ENCODE assay signal across 8 mouse cellular contexts in genomic region chr11:49869762-49870161, GRCm38 (mm10). TPM values are rescaled to one million over a fixed set of nuclear protein-coding genes. Genes with fewer than 3 reads are reported as not detected.
DNase-seq lines count a peak whose midpoint lies in the region; ATAC-seq and TF ChIP-seq lines count a peak whose summit lies in the region.

No protein-coding gene starts in this region.

- POLR2A ChIA-PET in Patski (lab: Charles Lee): interaction anchor here (0.7 kb wide), 1 partner anchor 20 kb away, joined by 3 read pairs; no protein-coding TSS in a partner anchor

- no peaks in the 10 kb centered on the region for H3K9me3 ChIP-seq in liver, embryonic 12.5 days (replicated peaks)
- no peaks in the 10 kb centered on the region for H3K9me3 ChIP-seq in hindbrain, embryonic 11.5 days (ENCODE audit: control insufficient read depth, low read length)
- no peaks in the 10 kb centered on the region for H3K9me3 ChIP-seq in liver, embryonic 15.5 days (replicated peaks)
- no peaks in the 10 kb centered on the region for H3K9me3 ChIP-seq in neural tube, embryonic 12.5 days

- DNase-seq in liver (peak; percentile 50), Patski (ENCODE audit: low read depth, low spot score) (no peak)
- DNase-seq in cerebellum, postnatal 25 days: peak; percentile 51 to 71
- DNase-seq in hindbrain, embryonic 11.5 days (ENCODE audit: low spot score): peak; percentile 69
- DNase-seq in frontal cortex, postnatal 14 days (ENCODE audit: low spot score in 2 of 2): no peak

- no peak overlapping the region for H3K4me3 ChIP-seq in liver, embryonic 12.5 days
- no peak overlapping the region for H3K4me3 ChIP-seq in hindbrain, embryonic 11.5 days (ENCODE audit: low read depth, low read length)
- H3K4me3 ChIP-seq in liver, embryonic 15.5 days (replicated peaks): no peak overlapping the region
- H3K4me3 ChIP-seq in neural tube, embryonic 12.5 days: no peak overlapping the region

- H3K4me1 ChIP-seq in liver, embryonic 12.5 days: peaks cover 26% of the 10 kb centered on the region
- no peaks in the 10 kb centered on the region for H3K4me1 ChIP-seq in hindbrain, embryonic 11.5 days (replicated peaks; ENCODE audit: control insufficient read depth, insufficient read depth, low read length)
- H3K4me1 ChIP-seq in liver, embryonic 15.5 days (replicated peaks): peaks cover 17% of the 10 kb centered on the region
- H3K4me1 ChIP-seq in neural tube, embryonic 12.5 days: no peaks in the 10 kb centered on the region

- in situ Hi-C loops in Patski (cut with MboI; ENCODE audit: low pct_unique_long_range_greater_than_20kb): loop anchor here (5.0 kb wide), 2 partner anchors 93 to 212 kb away; no protein-coding TSS in a partner anchor

- H3K36me3 ChIP-seq in liver, embryonic 12.5 days: peaks cover 66% of the 10 kb centered on the region
- no peaks in the 10 kb centered on the region; the same call in 1 of the 2 replicates for H3K36me3 ChIP-seq in hindbrain, embryonic 11.5 days (ENCODE audit: control insufficient read depth, insufficient read depth, low read length)
- H3K36me3 ChIP-seq in liver, embryonic 15.5 days (replicated peaks): peaks cover 64% of the 10 kb centered on the region
- H3K36me3 ChIP-seq in neural tube, embryonic 12.5 days: peaks cover 34% of the 10 kb centered on the region

- CTCF ChIA-PET in Patski (lab: Charles Lee): interaction anchor here (1.0 to 2.5 kb wide), 3 partner anchors 19 to 217 kb away, joined by 3 to 8 read pairs (median 7); no protein-coding TSS in a partner anchor

- TF ChIP-seq CTCF in Patski (IDR thresholded peaks at IDR 0.05): peak; percentile 80

- H3K9ac ChIP-seq in liver, embryonic 12.5 days: no peak overlapping the region
- no peak overlapping the region for H3K9ac ChIP-seq in hindbrain, embryonic 11.5 days (ENCODE audit: low read depth, low read length)
- H3K9ac ChIP-seq in liver, embryonic 15.5 days: no peak overlapping the region
- H3K9ac ChIP-seq in neural tube, embryonic 12.5 days: no peak overlapping the region

- no peak for ATAC-seq in liver, embryonic 12.5 days
- peak; percentile 67 for ATAC-seq in Patski
- no peak for ATAC-seq in hindbrain, embryonic 11.5 days (ENCODE audit: low FRiP score)
- ATAC-seq in liver, embryonic 15.5 days (ENCODE audit: insufficient read depth): peak; percentile 29; the same call in 1 of the 2 replicates
- peak; percentile 58; the same call in 1 of the 2 replicates for ATAC-seq in neural tube, embryonic 12.5 days (ENCODE audit: low FRiP score, low read depth)

- H3K4me2 ChIP-seq in liver, embryonic 12.5 days: no peak overlapping the region
- no peak overlapping the region for H3K4me2 ChIP-seq in hindbrain, embryonic 11.5 days (replicated peaks; ENCODE audit: low read depth, low read length)
- H3K4me2 ChIP-seq in liver, embryonic 15.5 days: no peak overlapping the region
- no peak overlapping the region for H3K4me2 ChIP-seq in neural tube, embryonic 12.5 days (replicated peaks)

- H3K27ac ChIP-seq in liver, embryonic 12.5 days: no peak overlapping the region
- no peak overlapping the region for H3K27ac ChIP-seq in hindbrain, embryonic 11.5 days (ENCODE audit: low read depth, low read length)
- no peak overlapping the region for H3K27ac ChIP-seq in liver, embryonic 15.5 days (replicated peaks)
- no peak overlapping the region for H3K27ac ChIP-seq in neural tube, embryonic 12.5 days

- no peaks in the 10 kb centered on the region for H3K27me3 ChIP-seq in liver, embryonic 12.5 days (replicated peaks)
- no peaks in the 10 kb centered on the region for H3K27me3 ChIP-seq in Patski
- no peaks in the 10 kb centered on the region for H3K27me3 ChIP-seq in hindbrain, embryonic 11.5 days (ENCODE audit: control insufficient read depth, insufficient read depth, low read length)
- H3K27me3 ChIP-seq in liver, embryonic 15.5 days: no peaks in the 10 kb centered on the region
- no peaks in the 10 kb centered on the region for H3K27me3 ChIP-seq in neural tube, embryonic 12.5 days (replicated peaks)

RNA-seq across cellular contexts. Expression of gene Mapk9, which starts 23.2 kb away (rescaled TPM):
- polyA plus RNA-seq in liver, embryonic 12.5 days (2016; fragmentation: Nextera tagmentation; extraction: Ambion mirVana): 34.6 and 38.2 TPM in 2 replicates
- polyA plus RNA-seq in Patski (2021): 48.5 TPM
- 49.3 and 52.9 TPM in 2 replicates for polyA plus RNA-seq in hindbrain, embryonic 11.5 days (2014; fragmentation: Nextera tagmentation; extraction: Ambion mirVana)
- polyA plus RNA-seq in liver, embryonic 15.5 days (2015; fragmentation: Nextera tagmentation; extraction: Ambion mirVana): 16.7 and 16.9 TPM in 2 replicates
- polyA plus RNA-seq in neural tube, embryonic 12.5 days (2016; fragmentation: Nextera tagmentation; extraction: Ambion mirVana): 52.1 and 58.7 TPM in 2 replicates

RNA-seq across cellular contexts. Expression of gene Rasgef1c, which starts 31.9 kb away (rescaled TPM):
- not detected in 2 replicates for polyA plus RNA-seq in liver, embryonic 12.5 days (2016; fragmentation: Nextera tagmentation; extraction: Ambion mirVana)
- 0.77 TPM for polyA plus RNA-seq in Patski (2021)
- polyA plus RNA-seq in hindbrain, embryonic 11.5 days (2014; fragmentation: Nextera tagmentation; extraction: Ambion mirVana): 4.5 and 4.6 TPM in 2 replicates
- polyA plus RNA-seq in liver, embryonic 15.5 days (2015; fragmentation: Nextera tagmentation; extraction: Ambion mirVana): 0.05 TPM in 1 of 2 replicates, not detected in the other
- 13.7 and 14.7 TPM in 2 replicates for polyA plus RNA-seq in neural tube, embryonic 12.5 days (2016; fragmentation: Nextera tagmentation; extraction: Ambion mirVana)

Comparison
In these comparisons a context has a peak if more than half of its experiments do, and no peak if none do; other contexts are left out.
1. ATAC-seq: peak in Patski (single experiment), liver, embryonic 15.5 days (single experiment) and neural tube, embryonic 12.5 days (single experiment); none in liver, embryonic 12.5 days (single experiment) and hindbrain, embryonic 11.5 days (single experiment).
2. DNase-seq: peak in liver (single experiment), cerebellum, postnatal 25 days (2 of 2) and hindbrain, embryonic 11.5 days (single experiment); none in Patski (single experiment) and frontal cortex, postnatal 14 days (0 of 2).